Mouse (Mus musculus): ENCODE results near the gene Nrxn2. TPM values are rescaled to one million over a fixed set of nuclear protein-coding genes. Genes with fewer than 3 reads are reported as not detected.

The Nrxn2 gene
- polyA plus RNA-seq, 1 experiment from 2014 or later, result 0.97 TPM

DNA sequence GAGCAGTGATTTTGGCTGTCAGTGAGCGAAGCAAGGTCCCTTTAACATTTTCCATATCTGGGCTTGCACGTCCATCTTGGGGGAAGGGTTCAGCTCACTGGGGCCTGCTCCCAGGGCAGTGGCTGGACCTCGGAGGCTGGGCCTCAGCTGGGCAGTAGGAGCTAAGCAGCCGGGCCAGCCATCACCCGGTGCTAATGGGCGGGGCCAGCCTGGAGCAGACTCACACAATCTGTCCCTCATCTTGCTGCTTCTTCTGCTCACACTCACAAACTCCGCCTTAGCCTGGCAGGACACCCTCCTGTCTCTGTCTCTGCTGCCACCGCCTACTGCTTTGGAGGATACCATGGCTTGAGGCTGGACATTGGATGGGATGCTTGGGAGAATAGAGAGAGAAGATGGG lies 97.6 kb downstream of the Nrxn2 start:
- no peak for ATAC-seq (ENCODE audit: borderline replicate concordance, extremely low read depth, low FRiP score, low TSS enrichment)
- no peak overlapping the region for H3K27ac ChIP-seq
- no peaks in the 10 kb centered on the region for H3K9me3 ChIP-seq
- H3K9ac ChIP-seq, result no peak overlapping the region
- 0 out of 2 replicates have a peak, but pooled peaks cover 3% of the 10 kb centered on the region for H3K4me1 ChIP-seq
- 56% methylated on average over 8 of the region's 8 CpGs for WGBS
- H3K4me2 ChIP-seq, result no peak overlapping the region
- H3K4me3 ChIP-seq, result no peak overlapping the region
- H3K27me3 ChIP-seq, result peaks cover 28% of the 10 kb centered on the region
- H3K36me3 ChIP-seq, result no peaks in the 10 kb centered on the region

DNA sequence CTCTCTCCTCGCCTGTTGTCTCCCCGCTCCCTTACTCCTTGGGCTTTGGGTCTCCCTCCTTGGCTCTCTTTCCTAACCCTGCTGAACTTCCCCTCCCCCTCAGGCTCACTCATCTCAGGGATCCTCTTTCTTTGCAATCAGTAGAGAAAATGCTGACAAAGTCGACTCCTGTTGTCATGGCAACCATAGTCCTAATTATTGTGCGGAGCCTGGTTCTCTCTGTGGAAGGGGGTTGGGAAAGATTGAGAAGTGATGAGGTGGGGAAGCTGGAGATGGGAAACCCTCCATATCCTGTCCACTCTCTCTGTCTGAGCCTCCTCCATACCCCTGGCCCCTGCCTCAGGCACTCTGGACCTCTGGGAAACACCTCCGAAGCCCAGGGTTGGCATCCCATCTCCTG lies 100.1 kb downstream of the Nrxn2 start:
- Histone ChIP-seq H3K4me1 (0 out of 2 replicates have a peak, but pooled peaks cover 3% of the 10 kb centered on the region), H3K9me3 (no peaks in the 10 kb centered on the region), H3K27me3 (peaks cover 13% of the 10 kb centered on the region), H3K27ac (no peak overlapping the region), H3K36me3 (no peaks in the 10 kb centered on the region), H3K4me2 (no peak overlapping the region), H3K9ac (no peak overlapping the region), H3K4me3 (no peak overlapping the region)
- ATAC-seq (ENCODE audit: borderline replicate concordance, extremely low read depth, low FRiP score, low TSS enrichment), result no peak
- 35% methylated on average over 5 of the region's 5 CpGs for WGBS

DNA sequence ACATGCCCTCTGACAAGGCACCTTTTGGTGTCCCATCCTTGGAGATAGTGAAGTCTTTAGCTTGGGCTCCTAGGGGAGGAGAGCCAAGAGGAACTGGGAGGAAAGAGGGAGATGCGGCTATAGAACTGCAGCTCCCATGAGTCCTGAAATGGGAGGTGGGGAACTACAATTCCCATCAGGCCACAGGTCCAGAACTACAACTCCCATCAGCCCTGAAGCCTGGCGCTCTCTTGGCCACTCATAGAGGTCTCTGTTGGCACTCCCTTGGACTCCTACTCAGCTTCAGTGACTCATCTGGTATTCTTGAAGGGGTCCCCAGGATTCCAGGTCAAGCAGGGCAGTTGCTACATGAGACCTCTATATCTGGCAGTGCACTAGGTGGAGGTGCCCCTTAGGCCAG lies 101.0 kb downstream of the Nrxn2 start:
- Histone ChIP-seq H3K9ac (no peak overlapping the region), H3K4me2 (no peak overlapping the region)

DNA sequence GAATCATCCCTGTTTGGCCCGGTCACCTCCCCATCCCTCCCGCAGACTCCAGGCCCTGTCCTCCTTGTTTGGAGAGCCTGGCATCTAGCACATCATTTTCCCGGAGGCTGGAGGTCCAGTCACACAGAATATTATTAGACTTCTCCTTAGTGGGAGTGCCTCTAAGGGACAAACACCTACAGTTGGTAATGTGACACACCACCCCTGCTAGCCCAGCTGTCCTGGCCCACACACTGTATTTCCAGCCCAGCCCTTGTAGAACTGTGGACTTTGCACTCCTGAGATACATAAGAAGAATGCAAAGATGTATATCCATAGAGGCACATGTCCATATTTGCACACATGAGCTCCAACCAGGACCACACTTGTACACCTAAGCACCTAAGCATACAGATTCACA lies 103.1 kb downstream of the Nrxn2 start:
- WGBS, result 64% methylated on average over 3 of the region's 3 CpGs
- Histone ChIP-seq H3K27me3 (no peaks in the 10 kb centered on the region), H3K36me3 (no peaks in the 10 kb centered on the region), H3K4me1 (0 out of 2 replicates have a peak, but pooled peaks cover 3% of the 10 kb centered on the region), H3K4me3 (no peak overlapping the region), H3K9ac (no peak overlapping the region), H3K4me2 (no peak overlapping the region), H3K27ac (no peak overlapping the region), H3K9me3 (no peaks in the 10 kb centered on the region)
- no peak for ATAC-seq (ENCODE audit: borderline replicate concordance, extremely low read depth, low FRiP score, low TSS enrichment)

More for the DNA sequence above, 101.0 kb downstream of the Nrxn2 start:
- Histone ChIP-seq H3K9me3 (no peaks in the 10 kb centered on the region), H3K4me1 (0 out of 2 replicates have a peak, but pooled peaks cover 3% of the 10 kb centered on the region), H3K27ac (no peak overlapping the region), H3K36me3 (no peaks in the 10 kb centered on the region), H3K4me3 (no peak overlapping the region), H3K27me3 (peaks cover 4% of the 10 kb centered on the region; the same call in 1 of the 2 replicates)
- 54% methylated on average over 2 of the region's 2 CpGs for WGBS
- ATAC-seq (ENCODE audit: borderline replicate concordance, extremely low read depth, low FRiP score, low TSS enrichment), result no peak

DNA sequence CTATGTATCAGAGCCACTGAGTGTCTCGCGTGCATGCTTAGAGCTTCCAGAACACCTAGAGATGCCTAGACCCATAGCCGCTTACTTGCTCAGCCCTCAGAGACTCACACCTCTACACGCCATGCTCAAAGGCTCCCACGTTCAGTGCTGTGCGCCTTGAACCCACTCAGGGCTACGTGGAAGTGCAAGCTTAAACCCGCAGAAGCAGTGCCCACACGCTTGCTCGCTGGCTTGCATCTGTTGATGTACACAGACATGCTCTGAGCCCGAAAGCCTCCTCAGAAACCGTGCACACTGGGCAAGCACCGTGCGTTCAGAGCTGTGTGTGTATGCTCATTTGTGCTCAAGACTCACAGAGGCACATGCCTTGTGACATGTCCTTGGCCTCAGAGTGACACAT lies 103.8 kb downstream of the Nrxn2 start:
- WGBS, result 84% methylated on average over 14 of the region's 14 CpGs
- H3K4me1 ChIP-seq, result 0 out of 2 replicates have a peak, but pooled peaks cover 3% of the 10 kb centered on the region
- H3K9ac ChIP-seq, result no peak overlapping the region
- H3K36me3 ChIP-seq, result no peaks in the 10 kb centered on the region
- no peak overlapping the region for H3K4me3 ChIP-seq
- H3K27ac ChIP-seq, result no peak overlapping the region
- no peaks in the 10 kb centered on the region for H3K9me3 ChIP-seq
- H3K4me2 ChIP-seq, result no peak overlapping the region
- no peaks in the 10 kb centered on the region for H3K27me3 ChIP-seq
- no peak for ATAC-seq (ENCODE audit: borderline replicate concordance, extremely low read depth, low FRiP score, low TSS enrichment)

DNA sequence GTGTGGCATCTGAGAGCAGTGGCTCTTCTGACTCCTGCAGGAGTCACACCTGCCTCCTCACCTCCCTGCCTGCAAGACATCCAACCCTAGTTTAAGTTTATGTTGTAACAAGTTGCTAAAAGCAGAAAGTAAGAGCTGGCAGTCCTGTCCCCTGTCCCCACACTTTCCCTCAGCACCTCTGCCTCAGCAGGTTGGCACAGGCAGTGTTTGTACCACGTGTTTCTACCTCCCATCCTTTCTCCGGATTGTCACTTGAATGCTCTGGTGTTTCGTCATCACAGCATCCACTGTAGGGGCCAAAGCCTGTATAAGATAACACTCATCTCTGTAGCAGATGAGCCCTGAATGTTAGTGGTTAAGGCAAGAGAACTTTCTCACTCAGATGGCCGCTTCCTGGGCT lies 106.5 kb downstream of the Nrxn2 start:
- WGBS, result 68% methylated on average over 4 of the region's 4 CpGs
- Histone ChIP-seq H3K36me3 (no peaks in the 10 kb centered on the region), H3K4me2 (no peak overlapping the region), H3K9ac (no peak overlapping the region), H3K4me1 (no peaks in the 10 kb centered on the region), H3K27me3 (peaks cover 12% of the 10 kb centered on the region), H3K4me3 (no peak overlapping the region), H3K9me3 (no peaks in the 10 kb centered on the region), H3K27ac (no peak overlapping the region)
- no peak for ATAC-seq (ENCODE audit: borderline replicate concordance, extremely low read depth, low FRiP score, low TSS enrichment)

DNA sequence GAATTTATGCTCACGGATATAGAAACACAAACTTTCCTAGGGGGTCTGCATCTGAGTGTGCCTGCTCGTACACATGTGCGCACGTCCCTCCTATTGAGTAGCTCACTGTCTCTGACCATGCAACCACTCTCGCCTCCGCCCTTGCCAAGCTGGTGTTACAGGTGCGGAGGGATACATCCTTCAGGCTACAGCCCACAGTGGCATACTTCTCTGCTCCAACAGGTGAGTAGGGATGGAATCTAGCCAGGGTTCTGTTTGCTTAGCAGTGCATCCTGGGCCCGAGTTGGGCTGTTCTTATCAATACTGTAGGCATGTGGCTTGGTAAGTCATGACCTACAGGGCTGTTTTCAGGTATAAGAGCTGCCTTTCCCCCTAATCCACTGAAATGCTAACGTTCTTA lies 107.5 kb downstream of the Nrxn2 start:
- no peak overlapping the region for H3K9ac ChIP-seq
- H3K4me3 ChIP-seq, result no peak overlapping the region
- WGBS, result 82% methylated on average over 9 of the region's 9 CpGs
- ATAC-seq (ENCODE audit: borderline replicate concordance, extremely low read depth, low FRiP score, low TSS enrichment), result no peak
- no peaks in the 10 kb centered on the region for H3K36me3 ChIP-seq
- H3K4me1 ChIP-seq, result peaks cover 2% of the 10 kb centered on the region; the same call in 1 of the 2 replicates
- peaks cover 19% of the 10 kb centered on the region for H3K27me3 ChIP-seq
- no peaks in the 10 kb centered on the region for H3K9me3 ChIP-seq
- H3K27ac ChIP-seq, result no peak overlapping the region
- no peak overlapping the region for H3K4me2 ChIP-seq

DNA sequence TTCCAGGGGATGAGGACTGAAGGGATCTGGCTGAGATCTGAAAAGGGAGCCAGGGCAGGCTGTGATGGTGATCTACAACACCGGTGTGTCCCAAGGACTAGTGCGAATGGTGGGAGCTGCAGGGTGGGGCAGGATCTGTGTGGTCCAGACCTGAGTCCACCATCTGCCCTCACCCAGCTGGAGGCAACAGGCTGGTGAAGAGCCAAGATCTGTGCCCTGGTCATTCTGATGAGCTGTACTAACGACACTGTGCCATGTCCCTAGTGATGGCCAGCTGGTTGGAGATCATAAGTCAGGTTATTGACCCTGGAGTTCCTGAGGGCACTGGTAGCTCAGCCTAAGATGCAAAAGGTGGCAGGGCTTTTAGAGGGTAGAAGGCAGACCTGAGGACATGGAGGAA lies 108.9 kb downstream of the Nrxn2 start:
- WGBS, result 83% methylated on average over 3 of the region's 3 CpGs
- no peak overlapping the region for H3K4me3 ChIP-seq
- H3K9me3 ChIP-seq, result no peaks in the 10 kb centered on the region
- H3K27me3 ChIP-seq, result peaks cover 32% of the 10 kb centered on the region
- no peak for ATAC-seq (ENCODE audit: borderline replicate concordance, extremely low read depth, low FRiP score, low TSS enrichment)
- no peaks in the 10 kb centered on the region for H3K36me3 ChIP-seq
- H3K4me1 ChIP-seq, result peaks cover 17% of the 10 kb centered on the region
- no peak overlapping the region for H3K27ac ChIP-seq
- H3K4me2 ChIP-seq, result no peak overlapping the region
- H3K9ac ChIP-seq, result no peak overlapping the region

DNA sequence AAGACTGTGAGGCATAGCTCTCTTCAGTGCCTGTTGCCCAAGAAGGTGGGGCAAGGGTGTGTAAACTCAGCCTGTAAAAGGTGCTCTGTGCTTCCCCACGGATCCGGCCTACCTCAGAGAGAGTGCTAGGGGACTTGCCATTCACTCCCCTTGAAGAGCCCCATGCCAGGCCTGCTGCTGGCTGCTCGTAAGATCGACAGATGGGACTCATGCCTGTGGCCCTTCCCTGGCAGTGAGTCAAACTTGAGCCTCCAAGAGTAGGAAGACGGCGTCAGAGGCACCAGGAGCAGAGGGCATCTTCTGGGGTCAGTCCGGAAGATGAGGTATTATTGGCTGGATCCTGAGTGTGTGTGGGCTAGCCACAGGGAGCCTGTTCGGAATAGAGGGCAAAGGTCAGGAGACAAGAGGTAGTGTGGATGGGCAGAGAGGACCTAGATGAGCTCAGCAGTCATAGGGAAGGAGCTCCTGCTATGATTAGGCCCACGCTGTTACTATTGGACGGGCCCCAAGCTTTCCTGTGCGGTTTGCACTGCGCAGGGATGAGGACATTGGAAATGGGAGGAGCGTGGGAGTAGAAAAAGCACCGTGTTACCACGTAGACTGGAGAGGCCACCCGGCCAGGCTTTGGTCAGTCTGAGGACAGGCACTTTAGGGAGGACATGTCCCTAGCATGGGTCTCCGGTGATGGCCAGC lies 109.5 kb downstream of the Nrxn2 start:
- Histone ChIP-seq H3K4me1 (peaks cover 19% of the 10 kb centered on the region), H3K4me3 (no peak overlapping the region), H3K27me3 (peaks cover 37% of the 10 kb centered on the region), H3K9me3 (no peaks in the 10 kb centered on the region), H3K36me3 (no peaks in the 10 kb centered on the region), H3K27ac (no peak overlapping the region), H3K9ac (no peak overlapping the region), H3K4me2 (no peak overlapping the region)
- ATAC-seq (ENCODE audit: borderline replicate concordance, extremely low read depth, low FRiP score, low TSS enrichment), result no peak
- WGBS, result 67% methylated on average over 17 of the region's 17 CpGs

DNA sequence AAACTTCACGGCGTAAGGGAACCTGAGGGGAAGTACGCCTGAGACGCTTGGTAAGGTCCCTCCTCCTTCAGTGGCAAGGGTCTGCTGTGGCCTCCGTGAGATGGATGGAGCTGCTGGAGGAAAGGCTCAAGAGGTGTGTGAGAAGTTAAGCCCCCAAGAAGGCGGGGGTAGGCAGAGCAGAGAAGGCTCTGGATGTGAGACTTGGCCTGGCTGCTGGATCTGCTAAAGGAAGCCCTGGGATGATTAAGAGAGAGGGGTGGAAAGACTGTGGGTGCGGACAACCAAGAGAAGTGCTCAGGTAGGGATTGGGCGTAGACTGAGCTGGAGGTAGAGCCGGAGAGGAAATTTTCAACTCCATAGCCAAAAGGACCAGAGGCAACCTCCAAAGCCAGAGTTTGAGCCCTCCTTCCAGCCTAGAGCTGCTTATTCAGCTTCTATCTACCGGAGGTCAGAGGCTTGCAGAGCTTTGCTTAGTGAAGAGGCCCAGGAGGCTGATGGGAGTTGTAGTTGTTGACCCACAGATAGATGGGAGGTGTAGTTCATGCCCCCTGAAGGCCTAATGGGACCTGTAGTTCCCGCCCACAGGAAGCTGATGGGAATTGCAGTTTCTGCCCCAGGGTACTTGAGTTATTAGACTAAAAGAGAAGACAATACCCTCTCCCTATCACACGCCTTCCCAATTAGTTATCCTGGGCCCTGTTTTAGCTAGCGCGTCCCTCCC lies 110.9 kb downstream of the Nrxn2 start:
- Histone ChIP-seq H3K36me3 (no peaks in the 10 kb centered on the region), H3K9ac (no peak overlapping the region), H3K9me3 (no peaks in the 10 kb centered on the region), H3K4me3 (no peak overlapping the region), H3K4me1 (peaks cover 19% of the 10 kb centered on the region), H3K27me3 (peaks cover 48% of the 10 kb centered on the region), H3K27ac (no peak overlapping the region), H3K4me2 (no peak overlapping the region)
- WGBS, result 69% methylated on average over 14 of the region's 14 CpGs
- ATAC-seq (ENCODE audit: borderline replicate concordance, extremely low read depth, low FRiP score, low TSS enrichment), result peak; percentile 21; the same call in 1 of the 2 replicates

DNA sequence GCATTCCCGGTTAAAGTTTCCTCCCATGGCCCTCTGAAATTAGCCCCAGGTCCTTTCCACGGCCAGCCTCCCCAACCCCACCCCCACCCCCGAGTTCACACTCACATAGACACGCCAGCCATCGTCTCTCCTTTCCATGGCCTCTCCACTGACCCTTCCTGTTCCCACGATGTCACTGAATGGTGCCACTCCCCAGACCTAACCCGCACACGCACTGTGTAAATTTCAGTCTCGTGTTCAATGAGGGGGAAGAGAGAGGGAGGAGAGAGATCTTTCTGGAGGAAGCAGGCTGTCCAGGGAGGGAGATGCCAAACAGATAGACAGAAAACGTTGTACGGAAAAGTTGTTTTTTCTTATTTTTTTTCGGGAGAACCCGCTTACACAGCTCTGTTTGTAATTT lies 111.8 kb downstream of the Nrxn2 start:
- H3K9ac ChIP-seq, result no peak overlapping the region
- H3K27me3 ChIP-seq, result peaks cover 48% of the 10 kb centered on the region
- WGBS, result 26% methylated on average over 13 of the region's 13 CpGs
- no peak overlapping the region for H3K4me3 ChIP-seq
- no peaks in the 10 kb centered on the region for H3K9me3 ChIP-seq
- ATAC-seq (ENCODE audit: borderline replicate concordance, extremely low read depth, low FRiP score, low TSS enrichment), result no peak
- no peak overlapping the region for H3K27ac ChIP-seq
- H3K36me3 ChIP-seq, result no peaks in the 10 kb centered on the region
- no peak overlapping the region for H3K4me2 ChIP-seq
- H3K4me1 ChIP-seq, result peaks cover 19% of the 10 kb centered on the region

DNA sequence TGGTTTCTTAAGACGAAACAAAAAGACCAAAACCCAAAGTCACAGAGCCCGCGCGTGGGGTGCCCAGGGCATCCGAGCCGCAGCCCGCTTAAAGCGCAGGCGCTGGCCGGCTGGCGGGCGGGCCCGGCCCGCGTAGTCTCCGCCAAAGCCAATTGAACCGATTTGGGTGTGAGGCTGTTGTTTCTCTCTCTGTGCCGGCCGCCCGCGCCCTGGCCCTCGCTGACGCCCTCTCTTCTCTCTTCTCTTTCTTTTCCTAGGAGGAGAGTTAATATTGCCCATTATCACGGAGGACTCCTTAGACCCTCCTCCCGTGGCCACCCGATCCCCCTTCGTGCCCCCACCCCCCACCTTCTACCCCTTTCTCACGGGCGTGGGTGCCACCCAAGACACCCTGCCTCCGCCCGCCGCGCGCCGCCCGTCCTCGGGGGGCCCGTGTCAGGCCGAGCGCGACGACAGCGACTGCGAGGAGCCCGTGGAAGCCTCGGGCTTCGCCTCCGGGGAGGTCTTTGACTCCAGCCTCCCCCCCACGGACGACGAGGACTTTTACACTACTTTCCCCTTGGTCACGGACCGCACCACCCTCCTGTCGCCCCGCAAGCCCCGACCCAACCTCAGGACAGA lies 112.6 kb downstream of the Nrxn2 start:
- under 1% methylated on average over 56 of the region's 56 CpGs for WGBS
- Histone ChIP-seq H3K9ac (peak overlapping the region; percentile 32; the same call in 1 of the 2 replicates), H3K4me2 (peak overlapping the region; percentile 83), H3K4me3 (peak overlapping the region; percentile 41), H3K36me3 (no peaks in the 10 kb centered on the region), H3K27me3 (peaks cover 48% of the 10 kb centered on the region), H3K9me3 (no peaks in the 10 kb centered on the region), H3K27ac (no peak overlapping the region), H3K4me1 (peaks cover 19% of the 10 kb centered on the region)
- ATAC-seq (ENCODE audit: borderline replicate concordance, extremely low read depth, low FRiP score, low TSS enrichment), result no peak
